Mouse (Mus musculus): ENCODE measurements around the gene Pgap2. TPM values are rescaled to one million over a fixed set of nuclear protein-coding genes. Genes with fewer than 3 reads are reported as not detected.
"Not testable (repeated sequence)": the region's sequence is repeated elsewhere in the genome, so short reads cannot be mapped to it uniquely, and the experiment has no call there.

Gene Pgap2
- polyA plus RNA-seq, 1 experiment from 2014 or later: 63.5 TPM

- Histone ChIP-seq H3K9ac (ENCODE audit: low read depth, low read length) (no peak overlapping the region), H3K9me3 (ENCODE audit: control insufficient read depth, low read length) (no peaks in the 10 kb centered on the region), H3K4me2 (ENCODE audit: low read length) (no peak overlapping the region), H3K36me3 (ENCODE audit: control insufficient read depth, insufficient read depth, low read length) (no peaks in the 10 kb centered on the region), H3K4me3 (ENCODE audit: low read length) (no peak overlapping the region), H3K4me1 (ENCODE audit: control insufficient read depth, insufficient read depth, low read depth, low read length) (no peaks in the 10 kb centered on the region), H3K27ac (ENCODE audit: low read depth, low read length) (no peak overlapping the region), H3K27me3 (replicated peaks; ENCODE audit: control insufficient read depth, insufficient read depth, low read length) (0 out of 2 replicates have a peak, but pooled peaks cover 2% of the 10 kb centered on the region)
- 86% methylated on average over 3 of the region's 3 CpGs for WGBS
- no peak for ATAC-seq
Measured at GRCm38 (mm10) chr7:102256636-102257035, 46.6 kb downstream of the Pgap2 start.

DNA sequence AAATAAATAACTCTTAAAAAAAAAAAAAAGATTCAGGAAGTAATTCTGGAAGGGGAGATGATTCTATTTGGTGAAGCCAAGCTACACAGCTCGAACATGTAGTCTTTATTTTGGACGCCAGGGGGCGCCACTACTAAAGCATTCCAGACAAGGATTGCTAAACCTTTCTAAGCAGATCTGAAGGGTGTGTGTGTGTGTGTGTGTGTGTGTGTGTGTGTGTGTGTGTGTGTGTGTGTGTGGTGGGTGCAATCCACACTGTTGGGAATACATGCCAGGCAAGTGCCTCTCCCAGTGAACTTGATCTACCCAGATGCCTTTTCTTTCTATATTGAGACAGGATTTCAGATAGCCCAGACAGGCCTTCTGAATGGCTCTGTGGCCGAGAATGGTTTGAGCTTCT is 48.2 kb downstream of the Pgap2 start:
- H3K27me3 ChIP-seq (replicated peaks; ENCODE audit: control insufficient read depth, insufficient read depth, low read length): 0 out of 2 replicates have a peak, but pooled peaks cover 2% of the 10 kb centered on the region
- no peaks in the 10 kb centered on the region for H3K9me3 ChIP-seq (ENCODE audit: control insufficient read depth, low read length)
- H3K4me2 ChIP-seq (ENCODE audit: low read length): no peak overlapping the region
- H3K4me1 ChIP-seq (ENCODE audit: control insufficient read depth, insufficient read depth, low read depth, low read length): no peaks in the 10 kb centered on the region
- peak; percentile 80 for ATAC-seq
- WGBS: 24% methylated on average over 4 of the region's 4 CpGs
- no peak overlapping the region for H3K27ac ChIP-seq (ENCODE audit: low read depth, low read length)
- no peak overlapping the region for H3K9ac ChIP-seq (ENCODE audit: low read depth, low read length)
- no peak overlapping the region for H3K4me3 ChIP-seq (ENCODE audit: low read length)
- no peaks in the 10 kb centered on the region for H3K36me3 ChIP-seq (ENCODE audit: control insufficient read depth, insufficient read depth, low read length)

DNA sequence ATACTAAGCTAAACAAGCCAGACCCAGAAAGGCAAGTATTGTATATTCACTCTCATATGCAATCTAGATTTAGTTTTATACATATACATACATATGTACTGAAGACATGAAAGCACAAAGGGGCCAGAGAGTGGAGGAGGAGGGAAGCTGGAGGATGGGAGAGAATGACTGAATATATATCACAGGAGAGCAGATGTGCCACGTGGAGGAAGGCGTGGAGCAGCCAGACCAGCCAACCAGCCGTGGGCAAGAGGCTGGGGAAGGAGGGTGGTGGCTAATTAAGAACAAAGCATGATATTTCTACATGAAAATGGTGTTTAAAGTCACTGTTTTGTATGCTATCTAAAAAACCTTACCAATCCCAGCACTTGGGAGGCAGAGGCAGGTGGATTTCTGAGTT is 48.7 kb downstream of the Pgap2 start:
- WGBS: 71% methylated on average over 3 of the region's 3 CpGs
- no peak for ATAC-seq

GRCm38 (mm10) chr7:102259716-102260479 is 49.9 kb downstream of the Pgap2 start:
- H3K36me3 ChIP-seq (ENCODE audit: control insufficient read depth, insufficient read depth, low read length): no peaks in the 10 kb centered on the region
- 0 out of 2 replicates have a peak, but pooled peaks cover 2% of the 10 kb centered on the region for H3K27me3 ChIP-seq (replicated peaks; ENCODE audit: control insufficient read depth, insufficient read depth, low read length)
- H3K27ac ChIP-seq (ENCODE audit: low read depth, low read length): no peak overlapping the region
- WGBS: 86% methylated on average over 10 of the region's 10 CpGs
- H3K4me3 ChIP-seq (ENCODE audit: low read length): no peak overlapping the region
- H3K4me1 ChIP-seq (ENCODE audit: control insufficient read depth, insufficient read depth, low read depth, low read length): no peaks in the 10 kb centered on the region
- ATAC-seq: no peak
- H3K9me3 ChIP-seq (ENCODE audit: control insufficient read depth, low read length): no peaks in the 10 kb centered on the region
- H3K9ac ChIP-seq (ENCODE audit: low read depth, low read length): no peak overlapping the region
- no peak overlapping the region for H3K4me2 ChIP-seq (ENCODE audit: low read length)

More for the DNA sequence above, 48.7 kb downstream of the Pgap2 start:
- H3K36me3 ChIP-seq (ENCODE audit: control insufficient read depth, insufficient read depth, low read length): no peaks in the 10 kb centered on the region
- H3K4me3 ChIP-seq (ENCODE audit: low read length): no peak overlapping the region
- H3K27ac ChIP-seq (ENCODE audit: low read depth, low read length): no peak overlapping the region
- no peak overlapping the region for H3K4me2 ChIP-seq (ENCODE audit: low read length)
- 0 out of 2 replicates have a peak, but pooled peaks cover 2% of the 10 kb centered on the region for H3K27me3 ChIP-seq (replicated peaks; ENCODE audit: control insufficient read depth, insufficient read depth, low read length)
- H3K9me3 ChIP-seq (ENCODE audit: control insufficient read depth, low read length): no peaks in the 10 kb centered on the region
- H3K9ac ChIP-seq (ENCODE audit: low read depth, low read length): no peak overlapping the region
- no peaks in the 10 kb centered on the region for H3K4me1 ChIP-seq (ENCODE audit: control insufficient read depth, insufficient read depth, low read depth, low read length)

DNA sequence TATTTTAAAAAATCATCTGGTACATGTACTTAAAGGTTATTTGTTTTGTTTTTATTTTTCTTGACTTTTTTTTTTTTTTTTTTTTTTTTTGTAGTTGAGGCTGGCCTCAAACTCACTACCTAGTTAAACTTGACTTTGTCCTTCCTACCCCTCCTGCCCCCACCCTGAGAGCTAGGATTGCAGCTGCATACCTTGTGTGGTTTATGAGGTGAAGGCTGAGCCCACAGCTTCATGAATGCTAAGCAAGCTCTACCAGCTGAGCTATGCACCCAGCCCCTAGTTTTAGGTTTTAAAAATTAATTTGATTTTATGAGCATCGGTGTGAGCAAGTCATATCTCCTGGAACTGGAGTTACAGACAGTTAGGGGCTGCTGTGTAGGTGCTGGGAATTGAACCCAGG is 50.5 kb downstream of the Pgap2 start:
- WGBS: 93% methylated on average over 1 of the region's 1 CpGs
- H3K4me3 ChIP-seq (ENCODE audit: low read length): no peak overlapping the region
- H3K27ac ChIP-seq (ENCODE audit: low read depth, low read length): no peak overlapping the region
- H3K36me3 ChIP-seq (ENCODE audit: control insufficient read depth, insufficient read depth, low read length): no peaks in the 10 kb centered on the region
- H3K9ac ChIP-seq (ENCODE audit: low read depth, low read length): no peak overlapping the region
- no peak overlapping the region for H3K4me2 ChIP-seq (ENCODE audit: low read length)
- no peaks in the 10 kb centered on the region for H3K9me3 ChIP-seq (ENCODE audit: control insufficient read depth, low read length)
- no peak for ATAC-seq
- H3K27me3 ChIP-seq (replicated peaks; ENCODE audit: control insufficient read depth, insufficient read depth, low read length): 0 out of 2 replicates have a peak, but pooled peaks cover 2% of the 10 kb centered on the region
- no peaks in the 10 kb centered on the region for H3K4me1 ChIP-seq (ENCODE audit: control insufficient read depth, insufficient read depth, low read depth, low read length)

- WGBS: 90% methylated on average over 2 of the region's 2 CpGs
- ATAC-seq: no peak
Measured at GRCm38 (mm10) chr7:102263020-102263419, 53.0 kb downstream of the Pgap2 start.

GRCm38 (mm10) chr7:102266021-102266400 is 56.0 kb downstream of the Pgap2 start:
- not testable (repeated sequence) for H3K9ac ChIP-seq (ENCODE audit: low read depth, low read length); H3K27me3 ChIP-seq (replicated peaks; ENCODE audit: control insufficient read depth, insufficient read depth, low read length); H3K9me3 ChIP-seq (ENCODE audit: control insufficient read depth, low read length); H3K4me1 ChIP-seq (ENCODE audit: control insufficient read depth, insufficient read depth, low read depth, low read length); H3K36me3 ChIP-seq (ENCODE audit: control insufficient read depth, insufficient read depth, low read length); H3K27ac ChIP-seq (ENCODE audit: low read depth, low read length); ATAC-seq; H3K4me2 ChIP-seq (ENCODE audit: low read length); H3K4me3 ChIP-seq (ENCODE audit: low read length)
- 94% methylated on average over 10 of the region's 10 CpGs for WGBS

More at GRCm38 (mm10) chr7:102263020-102263419, 53.0 kb downstream of the Pgap2 start:
- no peak overlapping the region for H3K27ac ChIP-seq (ENCODE audit: low read depth, low read length)
- H3K4me1 ChIP-seq (ENCODE audit: control insufficient read depth, insufficient read depth, low read depth, low read length): no peaks in the 10 kb centered on the region
- no peaks in the 10 kb centered on the region for H3K36me3 ChIP-seq (ENCODE audit: control insufficient read depth, insufficient read depth, low read length)
- H3K27me3 ChIP-seq (replicated peaks; ENCODE audit: control insufficient read depth, insufficient read depth, low read length): no peaks in the 10 kb centered on the region
- no peak overlapping the region for H3K4me3 ChIP-seq (ENCODE audit: low read length)
- H3K9me3 ChIP-seq (ENCODE audit: control insufficient read depth, low read length): no peaks in the 10 kb centered on the region
- H3K9ac ChIP-seq (ENCODE audit: low read depth, low read length): no peak overlapping the region
- H3K4me2 ChIP-seq (ENCODE audit: low read length): no peak overlapping the region

GRCm38 (mm10) chr7:102266401-102267042 is 56.5 kb downstream of the Pgap2 start:
- WGBS: 52% methylated on average over 14 of the region's 14 CpGs
- no peaks in the 10 kb centered on the region for H3K9me3 ChIP-seq (ENCODE audit: control insufficient read depth, low read length)
- no peaks in the 10 kb centered on the region; the same call in 1 of the 2 replicates for H3K27me3 ChIP-seq (replicated peaks; ENCODE audit: control insufficient read depth, insufficient read depth, low read length)
- H3K4me1 ChIP-seq (ENCODE audit: control insufficient read depth, insufficient read depth, low read depth, low read length): peaks cover 9% of the 10 kb centered on the region
- ATAC-seq: peak; percentile 44
- no peak overlapping the region for H3K9ac ChIP-seq (ENCODE audit: low read depth, low read length)
- no peak overlapping the region for H3K27ac ChIP-seq (ENCODE audit: low read depth, low read length)
- H3K4me2 ChIP-seq (ENCODE audit: low read length): no peak overlapping the region
- H3K4me3 ChIP-seq (ENCODE audit: low read length): peak overlapping the region; percentile 93; the same call in 1 of the 2 replicates
- H3K36me3 ChIP-seq (ENCODE audit: control insufficient read depth, insufficient read depth, low read length): no peaks in the 10 kb centered on the region

- peak; percentile 95 for ATAC-seq
- Histone ChIP-seq H3K36me3 (ENCODE audit: control insufficient read depth, insufficient read depth, low read length) (no peaks in the 10 kb centered on the region), H3K27me3 (replicated peaks; ENCODE audit: control insufficient read depth, insufficient read depth, low read length) (no peaks in the 10 kb centered on the region; the same call in 1 of the 2 replicates), H3K4me3 (ENCODE audit: low read length) (peak overlapping the region; percentile 93), H3K9ac (ENCODE audit: low read depth, low read length) (peak overlapping the region; percentile 87), H3K4me2 (ENCODE audit: low read length) (peak overlapping the region; percentile 95), H3K9me3 (ENCODE audit: control insufficient read depth, low read length) (no peaks in the 10 kb centered on the region), H3K4me1 (ENCODE audit: control insufficient read depth, insufficient read depth, low read depth, low read length) (peaks cover 9% of the 10 kb centered on the region), H3K27ac (ENCODE audit: low read depth, low read length) (peak overlapping the region; percentile 72)
- WGBS: under 1% methylated on average over 32 of the region's 34 CpGs
Measured at GRCm38 (mm10) chr7:102267113-102267579, 57.1 kb downstream of the Pgap2 start.

All from hindbrain, embryonic 16.5 days (tissue).